Comparison of ENCODE assay signal across 9 mouse cellular contexts in the genomic region with DNA sequence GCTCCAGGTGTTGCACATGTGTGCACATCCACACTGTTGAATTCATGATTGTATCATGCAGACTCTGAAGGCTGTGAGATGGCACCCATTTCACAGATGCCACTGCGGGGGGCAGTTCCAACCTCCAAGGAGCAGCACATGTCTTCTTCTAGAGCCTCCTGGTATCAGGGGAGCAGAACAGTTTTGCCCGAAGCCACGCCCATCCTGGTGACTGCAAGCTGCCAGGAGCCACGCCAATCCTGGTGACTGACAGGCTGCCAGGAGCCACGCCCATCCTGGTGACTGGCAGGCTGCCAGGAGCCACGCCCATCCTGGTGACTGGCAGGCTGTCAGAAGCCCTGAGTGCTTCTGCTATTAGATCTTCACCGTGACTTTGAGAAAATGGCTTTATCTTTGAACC.
DNase-seq lines count a peak whose midpoint lies in the region; ATAC-seq and TF ChIP-seq lines count a peak whose summit lies in the region.
"Had no signal": no experiment of that assay in that cellular context is flagged by ENCODE, and none has a peak within 500 bp of the region (broad histone marks: within the 10 kb centered on the region; RNA-seq: fewer than 3 reads in every experiment).

No protein-coding gene starts in this region.

- peaks cover 0 to 10% of the 10 kb centered on the region in 2 experiments; a peak in 2 of 4 replicates for H3K36me3 ChIP-seq in MEL (ENCODE audit: control insufficient read depth in 1 of 2, insufficient read depth in 2 of 2, low read length in 2 of 2)
- H3K36me3 ChIP-seq in liver, embryonic 15.5 days (replicated peaks): no peaks in the 10 kb centered on the region
- H3K36me3 ChIP-seq: G1E had no signal

- intact Hi-C loops in heart, postnatal 25 days (cut with DNase I): no loop called here

- peaks cover 4 to 23% of the 10 kb centered on the region in 2 experiments; a peak in 3 of 4 replicates for H3K4me1 ChIP-seq in MEL (ENCODE audit: control insufficient read depth in 1 of 2, insufficient read depth in 2 of 2, low read length in 2 of 2)
- H3K4me1 ChIP-seq in liver, embryonic 15.5 days (replicated peaks): peaks cover 10% of the 10 kb centered on the region

- no peak for TF ChIP-seq CTCF in MEL (IDR thresholded peaks at IDR 0.05 in 2 of 3, conservative IDR thresholded peaks at IDR 0.05 in 1 of 3; ENCODE audit: control insufficient read depth in 1 of 3, insufficient read depth in 1 of 3, low read depth in 2 of 3, low read length in 3 of 3, poor library complexity in 1 of 3, severe bottlenecking in 1 of 3)

- no peak overlapping the region for H3K4me3 ChIP-seq in MEL (ENCODE audit: control insufficient read depth in 1 of 2, insufficient read depth in 1 of 2, low read depth in 2 of 2, low read length in 2 of 2)
- H3K4me3 ChIP-seq in liver, embryonic 15.5 days (replicated peaks): no peak overlapping the region

- TF ChIP-seq EP300 in MEL (IDR thresholded peaks at IDR 0.05; ENCODE audit: low read depth in 1 of 2, low read length in 2 of 2): no peak

- no peaks in the 10 kb centered on the region for H3K9me3 ChIP-seq in MEL (replicated peaks; ENCODE audit: insufficient read depth, low read length)
- H3K9me3 ChIP-seq in liver, embryonic 15.5 days (replicated peaks): no peaks in the 10 kb centered on the region

- 11% methylated on average over 7 of the region's 7 CpGs for WGBS in liver, embryonic 15.5 days (ENCODE audit: insufficient replicate concordance)

- no peak for TF ChIP-seq POLR2A in MEL (IDR thresholded peaks at IDR 0.05; ENCODE audit: control insufficient read depth in 1 of 2, insufficient read depth in 1 of 2, low read depth in 1 of 2, low read length in 2 of 2, poor library complexity in 1 of 2)

- DNase-seq in heart, adult 18-20 months: peak; percentile 9 to 16
- DNase-seq in heart, postnatal 25 days (ENCODE audit: low spot score): no peak
- peak; percentile 95 for DNase-seq in MEL (ENCODE audit: low read depth, low spot score)
- DNase-seq in frontal cortex, postnatal 14 days (ENCODE audit: low spot score in 2 of 2): no peak
- DNase-seq in cerebellum, adult 9-11 months: no peak
- no peak for DNase-seq in gastrocnemius, adult 8-10 months (ENCODE audit: low spot score in 2 of 2)

- 0 out of 2 replicates have a peak overlapping the region, but pooled peaks have one; percentile 5 for H3K4me2 ChIP-seq in liver, embryonic 15.5 days

- H3K79me2 ChIP-seq in MEL (ENCODE audit: control insufficient read depth, insufficient read depth, low read length, poor library complexity): no peaks in the 10 kb centered on the region

- TF ChIP-seq RAD21 in MEL (IDR thresholded peaks at IDR 0.05; ENCODE audit: low read depth, low read length): no peak

- H3K27ac ChIP-seq in MEL (ENCODE audit: control insufficient read depth, low read depth, low read length): peak overlapping the region; percentile 40
- no peak overlapping the region for H3K27ac ChIP-seq in liver, embryonic 15.5 days (replicated peaks)

- peak overlapping the region; percentile 5; the same call in 1 of the 2 replicates for H3K9ac ChIP-seq in MEL (ENCODE audit: control insufficient read depth, low read depth, low read length, poor library complexity, severe bottlenecking)
- no peak overlapping the region for H3K9ac ChIP-seq in liver, embryonic 15.5 days

- ATAC-seq in granulocyte monocyte progenitor cell, adult 5-6 weeks (replicated peaks; ENCODE audit: poor library complexity, severe bottlenecking): peak; percentile 66
- ATAC-seq in liver, embryonic 15.5 days (ENCODE audit: insufficient read depth): peak; percentile 71

- H3K27me3 ChIP-seq in MEL (ENCODE audit: control insufficient read depth in 1 of 2, insufficient read depth in 2 of 2, low read length in 2 of 2): no peaks in the 10 kb centered on the region
- no peaks in the 10 kb centered on the region for H3K27me3 ChIP-seq in liver, embryonic 15.5 days

TF ChIP-seq in MEL, 35 proteins besides CTCF, POLR2A, EP300 and RAD21:
- no peak for TF ChIP-seq USF2 (IDR thresholded peaks at IDR 0.05; ENCODE audit: borderline replicate concordance in 1 of 2, insufficient read depth in 1 of 2, low read depth in 1 of 2, low read length in 2 of 2)
- TF ChIP-seq MAX (IDR thresholded peaks at IDR 0.05; ENCODE audit: low read length): 0 out of 2 replicates have a peak, but pooled peaks have one; percentile 42
- peak; percentile 47; the same call in 1 of the 2 replicates for TF ChIP-seq ETS1 (IDR thresholded peaks at IDR 0.05; ENCODE audit: low read depth, low read length)
- peak; percentile 64; the same call in 1 of the 2 replicates for TF ChIP-seq MYC (IDR thresholded peaks at IDR 0.05; ENCODE audit: low read depth, low read length)
TF ChIP-seq in MEL: peak in this region for 3.

Comparison
In these comparisons a context has a peak if more than half of its experiments do, and no peak if none do; other contexts are left out.
1. DNase-seq: peak in heart, adult 18-20 months (2 of 2) and MEL (single experiment); none in heart, postnatal 25 days (single experiment), frontal cortex, postnatal 14 days (0 of 2), cerebellum, adult 9-11 months (single experiment) and gastrocnemius, adult 8-10 months (0 of 2).